Mouse (Mus musculus): ENCODE results near the gene Ftl1.

DNA sequence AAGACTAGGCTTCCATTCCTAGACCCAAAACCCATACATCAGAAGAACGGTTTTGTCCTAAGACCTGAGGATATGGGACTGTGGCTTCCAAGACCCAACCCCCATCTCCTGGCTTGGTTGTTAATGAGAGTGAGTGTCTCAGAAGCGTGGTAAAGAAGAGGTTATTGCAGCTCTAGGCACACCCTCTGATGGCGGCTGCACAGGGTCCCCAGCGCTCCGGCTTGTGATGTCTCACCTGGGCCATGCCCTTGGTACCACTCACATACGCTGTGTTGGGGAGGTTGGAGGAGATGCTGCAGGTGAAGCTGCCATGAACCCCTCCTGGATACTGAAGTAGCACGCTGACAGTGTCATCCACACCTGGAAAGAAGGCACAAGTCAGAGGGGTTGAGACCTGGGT lies 19.1 kb upstream of the Ftl1 start:
- TF ChIP-seq EP300 (IDR thresholded peaks at IDR 0.05; ENCODE audit: low read depth) (no peak), CTCF (IDR thresholded peaks at IDR 0.05; ENCODE audit: low read depth) (no peak)

All from liver, postnatal 0 days (tissue).